Mouse (Mus musculus): ENCODE results near the gene Dnah11.

DNA sequence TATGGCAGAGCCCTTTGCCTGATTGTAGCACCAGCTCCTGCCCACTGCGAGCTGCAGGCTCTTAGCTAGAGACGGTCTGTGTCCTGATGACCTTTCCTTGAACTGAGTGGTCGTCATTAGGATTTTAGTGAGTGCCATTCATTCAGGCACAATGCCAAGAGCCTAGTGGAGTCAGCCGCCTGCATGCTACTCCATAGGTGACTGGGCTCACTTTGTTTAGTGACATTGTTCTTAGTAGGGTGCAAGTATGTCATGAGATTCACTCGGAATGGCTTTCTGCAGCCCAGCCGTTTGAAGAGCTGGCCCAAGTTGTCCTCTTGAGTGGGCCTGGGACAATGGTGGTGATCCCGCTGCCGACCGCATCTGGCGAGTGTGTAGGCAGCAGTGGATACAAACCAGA is 348.4 kb downstream of the Dnah11 start:
- TF ChIP-seq CTCF (conservative IDR thresholded peaks at IDR 0.05; ENCODE audit: low read length) (no peak), NANOG (IDR thresholded peaks at IDR 0.05; ENCODE audit: borderline replicate concordance, low read length) (no peak), POU5F1 (IDR thresholded peaks at IDR 0.05; ENCODE audit: borderline replicate concordance, low read length) (no peak)

Measured in E14TG2a.4 (cell line).